Mouse (Mus musculus): ENCODE measurements around the gene Txnrd2. TPM values are rescaled to one million over a fixed set of nuclear protein-coding genes. Genes with fewer than 3 reads are reported as not detected.
A peak's percentile ranks its signal among the peaks of the same experiment; 100 is the strongest.

Txnrd2 gene
- polyA plus RNA-seq, 1 experiment from 2014 or later = 22.7 TPM

- H3K4me1 ChIP-seq (ENCODE audit: control insufficient read depth, insufficient read depth, low read length) = peaks cover 5% of the 10 kb centered on the region
- H3K36me3 ChIP-seq (ENCODE audit: control insufficient read depth, insufficient read depth, low read length) = no peaks in the 10 kb centered on the region
- H3K4me2 ChIP-seq = no peak overlapping the region
- H3K27ac ChIP-seq (ENCODE audit: low read depth, low read length) = no peak overlapping the region
- no peak overlapping the region; the same call in 1 of the 2 replicates for H3K9ac ChIP-seq (ENCODE audit: low read length)
- no peaks in the 10 kb centered on the region for H3K27me3 ChIP-seq (ENCODE audit: control insufficient read depth, insufficient read depth, low read length)
- no peaks in the 10 kb centered on the region for H3K9me3 ChIP-seq (ENCODE audit: control insufficient read depth, low read length)
- ATAC-seq (ENCODE audit: low FRiP score) (0 out of 2 replicates have a peak, but pooled peaks have one; percentile 11), DNase-seq (ENCODE audit: low spot score, missing footprints) (no peak)
- no peak overlapping the region for H3K4me3 ChIP-seq (ENCODE audit: low read depth, low read length)
- 77% methylated on average over 3 of the region's 3 CpGs for WGBS
These were observed 5.6 kb upstream of the Txnrd2 start for GRCm38 (mm10) chr16:18420571-18420970.

GRCm38 (mm10) chr16:18423203-18423914, 2.8 kb upstream of the Txnrd2 start:
- no peaks in the 10 kb centered on the region for H3K27me3 ChIP-seq (ENCODE audit: control insufficient read depth, insufficient read depth, low read length)
- no peak overlapping the region for H3K9ac ChIP-seq (ENCODE audit: low read length)
- ATAC-seq (ENCODE audit: low FRiP score) (no peak), DNase-seq (ENCODE audit: low spot score, missing footprints) (no peak)
- no peaks in the 10 kb centered on the region for H3K9me3 ChIP-seq (ENCODE audit: control insufficient read depth, low read length)
- H3K4me3 ChIP-seq (ENCODE audit: low read depth, low read length) = no peak overlapping the region
- no peaks in the 10 kb centered on the region for H3K36me3 ChIP-seq (ENCODE audit: control insufficient read depth, insufficient read depth, low read length)
- no peak overlapping the region for H3K4me2 ChIP-seq
- WGBS = 88% methylated on average over 7 of the region's 7 CpGs
- H3K27ac ChIP-seq (ENCODE audit: low read depth, low read length) = no peak overlapping the region
- H3K4me1 ChIP-seq (ENCODE audit: control insufficient read depth, insufficient read depth, low read length) = peaks cover 7% of the 10 kb centered on the region

DNA sequence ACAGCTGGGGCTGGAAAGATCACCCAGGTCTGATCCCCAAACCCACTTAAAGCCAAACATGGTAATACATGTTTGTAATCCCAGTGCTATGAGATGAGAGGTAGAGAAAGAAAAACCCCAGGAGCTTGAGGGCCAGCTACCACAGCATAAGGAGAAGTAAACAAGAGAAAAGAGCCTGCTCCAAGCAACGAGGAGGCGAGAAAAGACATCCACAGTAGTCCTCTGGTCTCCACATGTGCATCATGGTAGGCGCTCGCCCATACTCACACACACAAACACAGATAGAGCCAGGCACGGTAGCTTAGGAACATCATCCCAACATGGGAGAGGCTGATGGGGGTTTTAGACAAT, 2.3 kb upstream of the Txnrd2 start:
- Histone ChIP-seq H3K27ac (ENCODE audit: low read depth, low read length) (no peak overlapping the region), H3K9ac (ENCODE audit: low read length) (no peak overlapping the region), H3K27me3 (ENCODE audit: control insufficient read depth, insufficient read depth, low read length) (no peaks in the 10 kb centered on the region), H3K36me3 (ENCODE audit: control insufficient read depth, insufficient read depth, low read length) (no peaks in the 10 kb centered on the region), H3K4me2 (no peak overlapping the region), H3K9me3 (ENCODE audit: control insufficient read depth, low read length) (no peaks in the 10 kb centered on the region), H3K4me1 (ENCODE audit: control insufficient read depth, insufficient read depth, low read length) (peaks cover 7% of the 10 kb centered on the region), H3K4me3 (ENCODE audit: low read depth, low read length) (no peak overlapping the region)
- DNase-seq (ENCODE audit: low spot score, missing footprints) (no peak), ATAC-seq (ENCODE audit: low FRiP score) (no peak)
- 90% methylated on average over 5 of the region's 5 CpGs for WGBS

DNA sequence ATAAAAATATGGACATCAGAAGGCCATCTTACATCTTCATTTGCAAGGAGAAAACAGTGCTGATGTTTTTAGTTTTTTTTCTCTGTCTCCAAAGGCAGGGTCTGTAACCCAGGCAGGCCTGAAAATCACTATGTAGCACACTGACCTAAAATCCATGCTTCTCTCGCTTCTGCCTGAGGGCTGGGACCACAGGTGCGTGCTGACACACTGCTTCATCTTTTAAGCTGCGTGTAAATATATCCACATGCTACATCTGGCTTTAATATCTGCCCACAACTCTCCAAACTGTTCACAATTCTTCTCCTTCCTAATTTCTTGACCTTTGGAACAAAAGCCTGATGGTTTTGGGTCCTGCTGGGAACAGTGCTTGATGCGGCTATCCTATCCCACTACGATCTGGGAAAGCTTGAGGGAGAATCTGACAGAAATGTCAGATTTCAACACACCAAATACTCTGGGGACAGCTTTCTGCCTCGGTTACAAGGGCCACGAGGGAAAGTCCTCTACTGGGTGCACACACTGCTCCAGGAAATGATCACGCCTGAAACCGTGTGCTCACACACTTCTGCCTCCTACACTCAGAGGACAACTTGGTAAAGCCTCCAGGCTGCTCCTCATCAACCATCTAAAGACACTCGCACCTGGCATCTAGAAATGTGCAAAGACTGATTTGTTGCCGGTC, 1.7 kb upstream of the Txnrd2 start:
- 81% methylated on average over 11 of the region's 11 CpGs for WGBS
- no peaks in the 10 kb centered on the region for H3K36me3 ChIP-seq (ENCODE audit: control insufficient read depth, insufficient read depth, low read length)
- H3K4me1 ChIP-seq (ENCODE audit: control insufficient read depth, insufficient read depth, low read length) = peaks cover 7% of the 10 kb centered on the region
- no peak overlapping the region for H3K27ac ChIP-seq (ENCODE audit: low read depth, low read length)
- no peak overlapping the region for H3K9ac ChIP-seq (ENCODE audit: low read length)
- no peak overlapping the region for H3K4me2 ChIP-seq
- H3K9me3 ChIP-seq (ENCODE audit: control insufficient read depth, low read length) = no peaks in the 10 kb centered on the region
- H3K4me3 ChIP-seq (ENCODE audit: low read depth, low read length) = no peak overlapping the region
- no peaks in the 10 kb centered on the region for H3K27me3 ChIP-seq (ENCODE audit: control insufficient read depth, insufficient read depth, low read length)
- DNase-seq (ENCODE audit: low spot score, missing footprints) (no peak), ATAC-seq (ENCODE audit: low FRiP score) (no peak)

GRCm38 (mm10) chr16:18425475-18426214, 539 bp upstream of the Txnrd2 start:
- no peak overlapping the region for H3K27ac ChIP-seq (ENCODE audit: low read depth, low read length)
- DNase-seq (ENCODE audit: low spot score, missing footprints) (no peak), ATAC-seq (ENCODE audit: low FRiP score) (peak; percentile 59)
- peak overlapping the region; percentile 83 for H3K9ac ChIP-seq (ENCODE audit: low read length)
- H3K27me3 ChIP-seq (ENCODE audit: control insufficient read depth, insufficient read depth, low read length) = no peaks in the 10 kb centered on the region
- H3K36me3 ChIP-seq (ENCODE audit: control insufficient read depth, insufficient read depth, low read length) = no peaks in the 10 kb centered on the region
- peaks cover 7% of the 10 kb centered on the region for H3K4me1 ChIP-seq (ENCODE audit: control insufficient read depth, insufficient read depth, low read length)
- H3K9me3 ChIP-seq (ENCODE audit: control insufficient read depth, low read length) = no peaks in the 10 kb centered on the region
- H3K4me3 ChIP-seq (ENCODE audit: low read depth, low read length) = peak overlapping the region; percentile 67
- peak overlapping the region; percentile 81 for H3K4me2 ChIP-seq
- 40% methylated on average over 10 of the region's 10 CpGs for WGBS

DNA sequence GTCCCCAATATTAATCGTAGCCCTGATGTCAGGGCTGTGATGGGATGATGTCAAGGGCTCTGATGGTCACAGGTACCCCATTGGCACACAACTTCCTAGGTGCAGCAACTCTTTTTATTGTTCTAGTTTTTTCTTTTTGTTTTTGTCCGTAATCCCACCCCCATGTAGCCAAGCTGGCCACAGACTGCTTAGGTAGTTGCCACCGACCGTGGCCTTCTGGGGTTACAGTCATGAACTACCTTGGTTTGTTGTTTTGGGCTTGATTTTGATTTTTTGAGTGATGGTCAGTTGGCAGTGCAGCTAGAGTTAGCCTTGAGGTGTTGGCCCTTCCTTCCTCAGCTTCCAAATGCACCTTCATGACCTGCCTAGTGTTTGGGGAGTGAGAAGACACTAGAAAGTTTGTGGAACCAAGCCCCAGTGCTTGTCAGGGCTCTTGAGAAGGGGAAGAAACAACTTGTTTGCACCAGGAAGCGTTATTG, 657 bp downstream of the Txnrd2 start, which contains the start of gene Comt:
Gene Comt, minus strand, starts transcription at position 51 of the 479 bp plus-strand sequence.
- WGBS = 60% methylated on average over 5 of the region's 5 CpGs
- Histone ChIP-seq H3K4me1 (ENCODE audit: control insufficient read depth, insufficient read depth, low read length) (peaks cover 7% of the 10 kb centered on the region), H3K4me2 (peak within 1 kb of the TSS; percentile 81), H3K36me3 (ENCODE audit: control insufficient read depth, insufficient read depth, low read length) (no peaks in the 10 kb centered on the region), H3K4me3 (ENCODE audit: low read depth, low read length) (peak within 1 kb of the TSS; percentile 67), H3K27ac (ENCODE audit: low read depth, low read length) (no peak within 1 kb of the TSS), H3K27me3 (ENCODE audit: control insufficient read depth, insufficient read depth, low read length) (no peaks in the 10 kb centered on the region), H3K9me3 (ENCODE audit: control insufficient read depth, low read length) (no peaks in the 10 kb centered on the region), H3K9ac (ENCODE audit: low read length) (peak within 1 kb of the TSS; percentile 83)
- DNase-seq (ENCODE audit: low spot score, missing footprints) (peak; percentile 88), ATAC-seq (ENCODE audit: low FRiP score) (no peak)

DNA sequence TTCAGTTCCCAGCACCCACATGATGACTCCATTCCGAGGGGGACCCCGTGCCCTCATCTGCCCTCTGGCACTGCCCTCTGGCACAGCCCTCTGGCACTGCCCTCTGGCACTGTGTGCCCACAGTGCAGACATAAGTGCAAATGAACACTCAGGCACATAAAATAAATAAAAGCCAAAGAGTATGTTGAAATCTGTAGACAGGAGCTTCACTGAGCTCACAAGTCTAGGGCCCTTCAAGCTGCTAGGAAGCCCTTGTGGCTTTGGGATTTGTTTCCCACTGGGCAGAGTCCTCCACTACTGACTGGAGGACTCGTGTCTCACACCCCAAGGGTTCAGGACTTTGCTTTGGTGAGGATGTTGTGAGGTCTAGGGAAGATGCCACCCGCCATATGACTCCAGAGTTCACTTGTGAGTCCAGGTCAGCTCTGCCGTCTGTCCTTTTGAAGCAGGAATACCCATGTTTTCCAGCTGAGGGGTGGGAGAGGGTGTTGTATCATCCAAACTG, 1.9 kb downstream of the Txnrd2 start:
- Histone ChIP-seq H3K27ac (ENCODE audit: low read depth, low read length) (no peak overlapping the region), H3K4me3 (ENCODE audit: low read depth, low read length) (no peak overlapping the region), H3K9ac (ENCODE audit: low read length) (0 out of 2 replicates have a peak overlapping the region, but pooled peaks have one; percentile 33), H3K27me3 (ENCODE audit: control insufficient read depth, insufficient read depth, low read length) (no peaks in the 10 kb centered on the region), H3K9me3 (ENCODE audit: control insufficient read depth, low read length) (no peaks in the 10 kb centered on the region), H3K36me3 (ENCODE audit: control insufficient read depth, insufficient read depth, low read length) (no peaks in the 10 kb centered on the region), H3K4me1 (ENCODE audit: control insufficient read depth, insufficient read depth, low read length) (peaks cover 7% of the 10 kb centered on the region), H3K4me2 (no peak overlapping the region)
- DNase-seq (ENCODE audit: low spot score, missing footprints) (no peak), ATAC-seq (ENCODE audit: low FRiP score) (no peak)
- WGBS = 88% methylated on average over 5 of the region's 5 CpGs

GRCm38 (mm10) chr16:18428516-18429042, 2.4 kb downstream of the Txnrd2 start:
- H3K27ac ChIP-seq (ENCODE audit: low read depth, low read length) = no peak overlapping the region
- no peak overlapping the region for H3K4me3 ChIP-seq (ENCODE audit: low read depth, low read length)

More at GRCm38 (mm10) chr16:18428516-18429042, 2.4 kb downstream of the Txnrd2 start:
- Histone ChIP-seq H3K4me2 (no peak overlapping the region), H3K9me3 (ENCODE audit: control insufficient read depth, low read length) (no peaks in the 10 kb centered on the region), H3K27me3 (ENCODE audit: control insufficient read depth, insufficient read depth, low read length) (no peaks in the 10 kb centered on the region), H3K9ac (ENCODE audit: low read length) (0 out of 2 replicates have a peak overlapping the region, but pooled peaks have one; percentile 33), H3K4me1 (ENCODE audit: control insufficient read depth, insufficient read depth, low read length) (peaks cover 7% of the 10 kb centered on the region), H3K36me3 (ENCODE audit: control insufficient read depth, insufficient read depth, low read length) (no peaks in the 10 kb centered on the region)
- ATAC-seq (ENCODE audit: low FRiP score) = no peak
- no peak for DNase-seq (ENCODE audit: low spot score, missing footprints)
- 88% methylated on average over 7 of the region's 7 CpGs for WGBS
